Mouse (Mus musculus) liver, adult 2 months (tissue): ENCODE data around the gene Itgb6.

Experiments used
- CTCF ChIP-seq: fragments of 200-500 bp; IDR thresholded peaks from 2 replicates; pipeline ENCODE4 v1.5.1; 2011; ENCODE audit warnings: low read depth, low read length, control low read depth
- POLR2A ChIP-seq: fragments of 200-500 bp; IDR thresholded peaks from 2 replicates; pipeline ENCODE4 v1.6.1; 2011; ENCODE audit warnings: low read length, control low read depth; ENCODE audit not compliant: insufficient read depth; ENCODE audit errors: extremely low read depth

DNA sequence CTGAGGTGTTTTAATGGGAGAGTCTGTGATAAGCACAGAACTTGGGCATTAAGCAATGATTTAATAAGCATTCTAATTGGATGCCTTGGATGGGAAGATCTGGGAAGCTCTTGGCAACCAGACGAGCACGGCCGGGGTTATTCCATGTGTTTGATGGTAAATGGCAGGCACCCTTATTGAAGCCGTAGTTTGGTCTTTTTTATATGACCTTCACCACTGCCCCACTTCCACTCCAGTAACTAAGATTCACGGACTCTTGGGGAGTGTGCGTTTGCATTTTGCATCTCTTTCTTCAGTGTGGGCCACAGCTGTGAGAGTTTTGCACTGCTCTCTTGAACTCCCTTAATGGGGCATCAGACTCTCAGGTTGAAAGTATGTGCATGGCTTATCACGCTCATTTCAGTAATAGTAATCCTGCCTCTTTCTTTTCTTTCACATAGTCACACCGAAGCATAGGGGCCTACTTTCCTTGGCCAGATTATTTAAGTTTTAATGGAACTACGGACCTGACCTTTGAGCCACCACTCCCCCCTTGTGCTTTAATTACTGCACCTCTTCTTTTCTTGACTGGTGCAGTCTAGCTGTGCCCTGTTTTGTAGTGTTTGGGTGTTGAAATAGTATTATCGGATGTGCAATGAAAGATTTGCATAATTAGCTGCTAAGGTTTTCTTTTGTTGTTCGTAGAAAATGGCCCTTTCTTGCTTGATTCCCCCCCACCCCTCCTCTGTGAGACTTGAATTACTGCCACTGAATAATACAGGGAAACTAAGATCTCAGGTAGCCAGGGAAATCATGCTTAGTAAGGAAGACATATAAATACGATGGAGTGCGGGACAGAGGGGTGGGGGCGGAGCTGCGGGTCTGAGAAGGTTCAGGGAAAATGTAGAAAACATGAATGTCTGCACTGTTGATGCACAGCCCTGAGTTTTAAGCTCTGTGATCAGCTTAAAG is 109.3 kb downstream of the Itgb6 start:
- TF ChIP-seq POLR2A (no peak), CTCF (no peak)
